Mouse (Mus musculus) hindbrain, embryonic 13.5 days (tissue): ENCODE data around the gene Wdr27. TPM values are rescaled to one million over a fixed set of nuclear protein-coding genes. Genes with fewer than 3 reads are reported as not detected.
"Not testable (repeated sequence)": the region's sequence is repeated elsewhere in the genome, so short reads cannot be mapped to it uniquely, and the experiment has no call there.

Experiments
- ATAC-seq: fragments of 200-750 bp; cut with Nextera tagmentation; 2 replicates; pipeline ENCODE4 v1.8.0; 2017; ENCODE audit warnings: moderate TSS enrichment; ENCODE audit not compliant: low FRiP score
- H3K27ac ChIP-seq: fragments of 300-500 bp; sonication (generic); 2 replicates; pipeline ENCODE4 v1.5.1; 2015; ENCODE audit warnings: inconsistent platforms, mild to moderate bottlenecking, moderate library complexity
- H3K27me3 ChIP-seq: fragments of 300-500 bp; sonication (generic); 2 replicates; pipeline ENCODE4 v1.6.1; 2015; ENCODE audit warnings: mild to moderate bottlenecking, inconsistent platforms
- H3K36me3 ChIP-seq: fragments of 300-500 bp; sonication (generic); 2 replicates; pipeline ENCODE4 v1.6.1; 2015; ENCODE audit warnings: mild to moderate bottlenecking, inconsistent platforms
- H3K4me1 ChIP-seq: fragments of 300-500 bp; sonication (generic); replicated peaks from 2 replicates; pipeline ENCODE4 v1.6.1; 2015; ENCODE audit warnings: inconsistent platforms
- H3K4me2 ChIP-seq: fragments of 300-500 bp; sonication (generic); 2 replicates; pipeline ENCODE4 v1.6.1; 2015; ENCODE audit warnings: inconsistent platforms, mild to moderate bottlenecking, moderate library complexity
- H3K4me3 ChIP-seq: fragments of 300-500 bp; sonication (generic); 2 replicates; pipeline ENCODE4 v1.5.1; 2015; ENCODE audit warnings: mild to moderate bottlenecking, inconsistent platforms
- H3K9ac ChIP-seq: fragments of 300-500 bp; sonication (generic); 2 replicates; pipeline ENCODE4 v1.6.1; 2015; ENCODE audit warnings: mild to moderate bottlenecking, inconsistent platforms
- H3K9me3 ChIP-seq: fragments of 300-500 bp; sonication (generic); 2 replicates; pipeline ENCODE4 v1.6.1; 2016; ENCODE audit warnings: inconsistent platforms
- WGBS: fragments of 180-500 bp; shearing (Covaris S2); methylation state at CpG from one replicate; pipeline ENCODE4 v1.1.7; 2015; 5-methylcytosine and 5-hydroxymethylcytosine counted together
- polyA plus RNA-seq: library from polyadenylated mRNA; unstranded; fragments of >200 nt; fragmentation: Nextera tagmentation; extraction: Ambion mirVana; gene quantifications from 2 replicates; pipeline ENCODE4 v1.2.1, GENCODE M21; 2015

The Wdr27 gene
- polyA plus RNA-seq, 1 experiment from 2014 or later, result 12.1 TPM

DNA sequence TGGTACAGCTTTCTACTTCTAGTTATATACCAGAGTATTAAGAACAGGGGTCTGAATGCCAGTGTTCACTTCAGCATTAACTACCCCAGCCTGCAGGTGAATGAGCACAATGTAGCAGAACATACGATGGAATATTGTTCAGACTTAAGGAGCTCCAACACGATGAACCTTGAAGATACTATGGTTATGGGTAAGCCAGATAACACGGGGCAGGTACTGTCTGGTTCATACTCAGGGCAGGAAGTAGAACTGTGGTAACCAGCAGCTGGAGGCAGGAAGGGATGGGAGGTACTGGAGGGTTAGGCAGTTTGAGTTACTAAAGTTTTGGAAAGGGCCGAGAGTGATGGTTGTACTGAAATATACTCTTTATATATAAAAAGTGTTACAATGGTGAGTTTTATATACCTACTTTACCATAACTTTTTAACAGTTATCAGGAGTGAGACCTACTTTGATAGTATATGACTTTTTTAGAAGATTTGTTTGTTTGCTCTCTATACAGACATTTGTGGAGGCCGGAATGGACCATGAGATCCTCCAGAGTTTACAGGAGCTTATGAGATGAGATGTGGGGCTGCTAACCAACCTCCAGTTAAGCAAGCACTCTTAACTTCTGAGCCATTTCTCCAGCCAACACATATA lies 15.8 kb upstream of the Wdr27 start:
- Histone ChIP-seq H3K4me2 (no peak overlapping the region), H3K9me3 (no peaks in the 10 kb centered on the region), H3K4me1 (peaks cover 12% of the 10 kb centered on the region), H3K27me3 (no peaks in the 10 kb centered on the region), H3K27ac (no peak overlapping the region), H3K36me3 (peaks cover 9% of the 10 kb centered on the region), H3K9ac (no peak overlapping the region), H3K4me3 (no peak overlapping the region)
- WGBS, result 92% methylated on average over 5 of the region's 5 CpGs
- ATAC-seq, result no peak

GRCm38 (mm10) chr17:14953452-14953851 lies 10.5 kb upstream of the Wdr27 start:
- Histone ChIP-seq H3K27ac (no peak overlapping the region), H3K36me3 (peaks cover 51% of the 10 kb centered on the region), H3K27me3 (no peaks in the 10 kb centered on the region), H3K9ac (no peak overlapping the region), H3K9me3 (no peaks in the 10 kb centered on the region), H3K4me2 (no peak overlapping the region), H3K4me1 (no peaks in the 10 kb centered on the region), H3K4me3 (no peak overlapping the region)
- no peak for ATAC-seq
- WGBS, result 91% methylated on average over 8 of the region's 8 CpGs

- H3K9me3 ChIP-seq, result no peaks in the 10 kb centered on the region
- no peak overlapping the region for H3K4me2 ChIP-seq
- no peak overlapping the region for H3K4me3 ChIP-seq
- H3K27ac ChIP-seq, result no peak overlapping the region
- H3K4me1 ChIP-seq, result peaks cover 10% of the 10 kb centered on the region
- WGBS, result 90% methylated on average over 7 of the region's 7 CpGs
- peaks cover 60% of the 10 kb centered on the region for H3K36me3 ChIP-seq
- no peaks in the 10 kb centered on the region for H3K27me3 ChIP-seq
- ATAC-seq, result no peak
- no peak overlapping the region for H3K9ac ChIP-seq
These were observed 6.3 kb upstream of the Wdr27 start for GRCm38 (mm10) chr17:14949161-14949827.

DNA sequence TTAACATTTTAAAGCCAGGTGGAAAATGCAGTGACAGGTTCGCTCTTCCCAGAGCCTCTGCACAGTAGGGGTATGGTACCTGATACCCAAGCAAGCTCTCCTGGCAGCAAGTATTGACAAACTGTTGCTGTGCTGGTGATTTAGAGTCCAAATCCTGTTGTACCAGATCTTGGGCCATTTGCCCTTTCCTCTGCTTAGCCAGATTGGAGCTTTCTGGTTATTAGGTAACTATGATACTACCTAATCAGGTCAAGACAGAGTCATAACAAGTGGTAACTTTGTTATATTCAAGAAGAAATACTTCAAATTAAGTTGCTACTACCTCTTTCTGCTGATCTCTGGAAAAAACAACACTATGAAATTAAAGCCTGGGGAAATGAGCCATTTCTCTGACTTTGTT lies 1.6 kb upstream of the Wdr27 start:
- H3K9me3 ChIP-seq, result no peaks in the 10 kb centered on the region
- no peak overlapping the region for H3K9ac ChIP-seq
- no peak overlapping the region for H3K27ac ChIP-seq
- ATAC-seq, result no peak
- H3K36me3 ChIP-seq, result peaks cover 19% of the 10 kb centered on the region
- no peaks in the 10 kb centered on the region for H3K27me3 ChIP-seq
- H3K4me2 ChIP-seq, result peak overlapping the region; percentile 91; the same call in 1 of the 2 replicates
- WGBS, result 93% methylated on average over 1 of the region's 1 CpGs
- peaks cover 28% of the 10 kb centered on the region for H3K4me1 ChIP-seq
- H3K4me3 ChIP-seq, result peak overlapping the region; percentile 77; the same call in 1 of the 2 replicates

DNA sequence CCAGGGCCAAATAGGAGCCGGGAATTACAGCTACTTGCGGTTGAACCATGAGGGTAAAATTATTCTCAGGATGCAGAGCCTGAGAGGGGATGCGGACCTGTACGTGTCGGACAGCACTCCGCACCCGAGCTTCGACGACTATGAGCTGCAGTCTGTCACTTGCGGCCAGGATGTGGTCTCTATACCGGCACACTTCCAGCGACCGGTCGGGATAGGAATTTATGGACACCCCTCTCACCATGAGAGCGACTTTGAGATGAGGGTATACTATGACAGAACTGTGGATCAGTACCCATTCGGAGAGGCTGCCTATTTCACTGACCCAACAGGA lies 736 bp upstream of the Wdr27 start:
- Histone ChIP-seq H3K9ac (peak overlapping the region; percentile 84), H3K4me1 (peaks cover 28% of the 10 kb centered on the region), H3K36me3 (peaks cover 13% of the 10 kb centered on the region), H3K27me3 (no peaks in the 10 kb centered on the region), H3K4me2 (peak overlapping the region; percentile 91), H3K9me3 (no peaks in the 10 kb centered on the region), H3K27ac (peak overlapping the region; percentile 85), H3K4me3 (peak overlapping the region; percentile 77)
- peak; percentile 11; the same call in 1 of the 2 replicates for ATAC-seq
- 23% methylated on average over 16 of the region's 16 CpGs for WGBS

GRCm38 (mm10) chr17:14942181-14942580 lies 777 bp downstream of the Wdr27 start:
- ATAC-seq, H3K27me3 ChIP-seq, H3K9me3 ChIP-seq, H3K36me3 ChIP-seq: not testable (repeated sequence)
- H3K4me2 ChIP-seq, result peak overlapping the region; percentile 91
- WGBS, result 70% methylated on average over 6 of the region's 6 CpGs
- peak overlapping the region; percentile 89; the same call in 1 of the 2 replicates for H3K27ac ChIP-seq
- peaks cover 28% of the 10 kb centered on the region for H3K4me1 ChIP-seq
- H3K4me3 ChIP-seq, result peak overlapping the region; percentile 77
- peak overlapping the region; percentile 84 for H3K9ac ChIP-seq

GRCm38 (mm10) chr17:14935841-14936605 lies 6.9 kb downstream of the Wdr27 start:
- H3K27ac ChIP-seq, result no peak overlapping the region
- no peaks in the 10 kb centered on the region for H3K36me3 ChIP-seq
- no peaks in the 10 kb centered on the region for H3K9me3 ChIP-seq
- H3K9ac ChIP-seq, result no peak overlapping the region
- no peaks in the 10 kb centered on the region for H3K4me1 ChIP-seq
- H3K4me3 ChIP-seq, result no peak overlapping the region
- H3K4me2 ChIP-seq, result no peak overlapping the region
- H3K27me3 ChIP-seq, result no peaks in the 10 kb centered on the region
- no peak for ATAC-seq
- 73% methylated on average over 5 of the region's 5 CpGs for WGBS

- not testable (repeated sequence) for ATAC-seq, H3K4me3 ChIP-seq, H3K9ac ChIP-seq, H3K36me3 ChIP-seq, H3K4me2 ChIP-seq, H3K9me3 ChIP-seq, H3K27me3 ChIP-seq, H3K27ac ChIP-seq, H3K4me1 ChIP-seq
- 88% methylated on average over 14 of the region's 14 CpGs for WGBS
These were observed 7.7 kb downstream of the Wdr27 start for GRCm38 (mm10) chr17:14935280-14935679.

GRCm38 (mm10) chr17:14931469-14931868 lies 11.5 kb downstream of the Wdr27 start:
- Histone ChIP-seq H3K4me2 (no peak overlapping the region), H3K27ac (no peak overlapping the region), H3K27me3 (no peaks in the 10 kb centered on the region), H3K9me3 (no peaks in the 10 kb centered on the region), H3K4me3 (no peak overlapping the region), H3K4me1 (no peaks in the 10 kb centered on the region), H3K9ac (no peak overlapping the region), H3K36me3 (no peaks in the 10 kb centered on the region)
- ATAC-seq, result no peak
- WGBS, result 82% methylated on average over 5 of the region's 5 CpGs

- H3K27me3 ChIP-seq, result no peaks in the 10 kb centered on the region
- ATAC-seq, result no peak
- H3K4me2 ChIP-seq, result no peak overlapping the region
- WGBS, result 88% methylated on average over 7 of the region's 7 CpGs
- no peak overlapping the region for H3K27ac ChIP-seq
- no peaks in the 10 kb centered on the region for H3K9me3 ChIP-seq
- no peaks in the 10 kb centered on the region for H3K36me3 ChIP-seq
- no peaks in the 10 kb centered on the region for H3K4me1 ChIP-seq
- no peak overlapping the region for H3K4me3 ChIP-seq
- H3K9ac ChIP-seq, result no peak overlapping the region
These were observed 12.3 kb downstream of the Wdr27 start for GRCm38 (mm10) chr17:14930697-14931096.

GRCm38 (mm10) chr17:14928631-14929030 lies 14.3 kb downstream of the Wdr27 start:
- Histone ChIP-seq H3K4me3 (no peak overlapping the region), H3K27me3 (no peaks in the 10 kb centered on the region), H3K27ac (no peak overlapping the region), H3K9ac (no peak overlapping the region), H3K36me3 (no peaks in the 10 kb centered on the region), H3K4me1 (no peaks in the 10 kb centered on the region), H3K9me3 (no peaks in the 10 kb centered on the region), H3K4me2 (no peak overlapping the region)
- 71% methylated on average over 5 of the region's 5 CpGs for WGBS
- ATAC-seq, result no peak

DNA sequence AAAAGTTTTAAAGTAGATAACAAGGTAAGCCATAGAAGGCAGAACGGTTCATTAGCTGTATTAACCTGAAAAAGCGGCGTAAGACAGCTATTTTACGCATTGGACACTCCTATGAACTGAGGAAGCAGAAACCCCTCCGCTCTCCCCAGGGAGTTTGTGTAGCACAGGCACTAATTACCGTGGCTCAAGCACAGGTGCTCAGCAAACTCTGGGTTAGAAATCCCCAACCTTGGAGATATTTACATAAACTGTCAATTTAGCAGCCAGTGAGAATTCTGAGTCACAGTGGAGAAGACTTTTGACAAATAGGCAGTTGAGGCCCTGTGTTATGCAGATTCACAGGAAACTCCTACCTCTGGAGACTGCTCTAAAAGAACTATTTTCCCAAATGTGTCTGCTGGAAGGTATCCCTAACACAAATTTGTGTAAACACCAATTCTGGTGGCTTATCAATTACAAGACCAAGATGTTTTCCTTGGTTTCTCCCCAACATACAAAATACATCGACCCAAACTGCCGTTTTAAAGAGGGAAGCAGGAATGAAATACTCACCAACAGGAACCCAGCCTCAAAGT lies 15.2 kb downstream of the Wdr27 start:
- no peaks in the 10 kb centered on the region for H3K36me3 ChIP-seq
- H3K9me3 ChIP-seq, result no peaks in the 10 kb centered on the region
- whole genome bisulfite sequencing, result 85% methylated on average over 8 of the region's 8 CpGs
- no peak for ATAC-seq
- no peaks in the 10 kb centered on the region for H3K4me1 ChIP-seq
- H3K9ac ChIP-seq, result no peak overlapping the region; the same call in 1 of the 2 replicates
- no peaks in the 10 kb centered on the region for H3K27me3 ChIP-seq
- no peak overlapping the region for H3K4me2 ChIP-seq
- no peak overlapping the region for H3K27ac ChIP-seq
- H3K4me3 ChIP-seq, result no peak overlapping the region
